Mouse (Mus musculus) erythroblast, embryonic 14.5 days (primary cell): ENCODE data around the gene Otulinl.

Source experiments
- GATA1 ChIP-seq: IDR thresholded peaks from 2 replicates; pipeline ENCODE4 v1.6.1; 2012; ENCODE audit warnings: low read length, inconsistent platforms, mixed read lengths
- TAL1 ChIP-seq: IDR thresholded peaks from 3 replicates; pipeline ENCODE4 v1.6.1; 2012; ENCODE audit warnings: low read length, inconsistent platforms, mixed read lengths

GRCm38 (mm10) chr15:27618778-27619533 is 62.4 kb downstream of the Otulinl start:
- TF ChIP-seq GATA1 (no peak), TAL1 (no peak)
